Mouse (Mus musculus) spleen, adult 2 months (tissue): Measurements from ENCODE around the gene 2310030G06Rik.

Experiments used
- CTCF ChIP-seq: fragments of 200-500 bp; IDR thresholded peaks from 2 replicates; pipeline ENCODE4 v1.5.1; 2011; ENCODE audit warnings: mild to moderate bottlenecking, inconsistent platforms; ENCODE audit not compliant: insufficient read depth, insufficient read length, insufficient replicate concordance; ENCODE audit errors: extremely low read depth
- POLR2A ChIP-seq: fragments of 200-500 bp; IDR thresholded peaks from 2 replicates; pipeline ENCODE4 v1.6.1; 2011; ENCODE audit warnings: low read depth, low read length, inconsistent platforms

- TF ChIP-seq POLR2A (no peak), CTCF (no peak)
Measured at GRCm38 (mm10) chr9:50745806-50746205, 530 bp downstream of the 2310030G06Rik start.
